Mouse (Mus musculus) intestine, embryonic 15.5 days (tissue): ENCODE measurements around the gene Tmem256. TPM values are rescaled to one million over a fixed set of nuclear protein-coding genes. Genes with fewer than 3 reads are reported as not detected.
A peak's percentile ranks its signal among the peaks of the same experiment; 100 is the strongest.
"Not testable (repeated sequence)": the region's sequence is repeated elsewhere in the genome, so short reads cannot be mapped to it uniquely, and the experiment has no call there.

Source experiments
- ATAC-seq: fragments of 200-750 bp; cut with Nextera tagmentation; 2 replicates; pipeline ENCODE4 v1.8.0; 2017; ENCODE audit warnings: moderate TSS enrichment, moderate library complexity
- H3K27ac ChIP-seq: fragments of 300-500 bp; sonication (generic); 2 replicates; pipeline ENCODE4 v1.5.1; 2015; ENCODE audit warnings: mild to moderate bottlenecking, inconsistent platforms
- H3K27me3 ChIP-seq: fragments of 300-500 bp; sonication (generic); replicated peaks from 2 replicates; pipeline ENCODE4 v1.6.1; 2015; ENCODE audit warnings: inconsistent platforms
- H3K36me3 ChIP-seq: fragments of 300-500 bp; sonication (generic); 2 replicates; pipeline ENCODE4 v1.6.1; 2015; ENCODE audit warnings: inconsistent platforms
- H3K4me1 ChIP-seq: fragments of 300-500 bp; sonication (generic); replicated peaks from 2 replicates; pipeline ENCODE4 v1.6.1; 2015; ENCODE audit warnings: inconsistent platforms
- H3K4me2 ChIP-seq: fragments of 300-500 bp; sonication (generic); replicated peaks from 2 replicates; pipeline ENCODE4 v1.6.1; 2015; ENCODE audit warnings: mild to moderate bottlenecking, inconsistent platforms
- H3K4me3 ChIP-seq: fragments of 300-500 bp; sonication (generic); replicated peaks from 2 replicates; pipeline ENCODE4 v1.5.1; 2015; ENCODE audit warnings: inconsistent platforms
- H3K9ac ChIP-seq: fragments of 300-500 bp; sonication (generic); 2 replicates; pipeline ENCODE4 v1.6.1; 2015; ENCODE audit warnings: inconsistent platforms
- H3K9me3 ChIP-seq: fragments of 300-500 bp; sonication (generic); 2 replicates; pipeline ENCODE4 v1.6.1; 2016; ENCODE audit warnings: inconsistent platforms
- WGBS: fragments of 180-500 bp; shearing (Covaris S2); methylation state at CpG from one replicate; pipeline ENCODE4 v1.1.7; 2015; 5-methylcytosine and 5-hydroxymethylcytosine counted together
- polyA plus RNA-seq: library from polyadenylated mRNA; unstranded; fragments of >200 nt; fragmentation: Nextera tagmentation; extraction: Ambion mirVana; gene quantifications from 2 replicates; pipeline ENCODE4 v1.2.1, GENCODE M21; 2015

The Tmem256 gene
- polyA plus RNA-seq, 1 experiment from 2014 or later: 442 TPM

DNA sequence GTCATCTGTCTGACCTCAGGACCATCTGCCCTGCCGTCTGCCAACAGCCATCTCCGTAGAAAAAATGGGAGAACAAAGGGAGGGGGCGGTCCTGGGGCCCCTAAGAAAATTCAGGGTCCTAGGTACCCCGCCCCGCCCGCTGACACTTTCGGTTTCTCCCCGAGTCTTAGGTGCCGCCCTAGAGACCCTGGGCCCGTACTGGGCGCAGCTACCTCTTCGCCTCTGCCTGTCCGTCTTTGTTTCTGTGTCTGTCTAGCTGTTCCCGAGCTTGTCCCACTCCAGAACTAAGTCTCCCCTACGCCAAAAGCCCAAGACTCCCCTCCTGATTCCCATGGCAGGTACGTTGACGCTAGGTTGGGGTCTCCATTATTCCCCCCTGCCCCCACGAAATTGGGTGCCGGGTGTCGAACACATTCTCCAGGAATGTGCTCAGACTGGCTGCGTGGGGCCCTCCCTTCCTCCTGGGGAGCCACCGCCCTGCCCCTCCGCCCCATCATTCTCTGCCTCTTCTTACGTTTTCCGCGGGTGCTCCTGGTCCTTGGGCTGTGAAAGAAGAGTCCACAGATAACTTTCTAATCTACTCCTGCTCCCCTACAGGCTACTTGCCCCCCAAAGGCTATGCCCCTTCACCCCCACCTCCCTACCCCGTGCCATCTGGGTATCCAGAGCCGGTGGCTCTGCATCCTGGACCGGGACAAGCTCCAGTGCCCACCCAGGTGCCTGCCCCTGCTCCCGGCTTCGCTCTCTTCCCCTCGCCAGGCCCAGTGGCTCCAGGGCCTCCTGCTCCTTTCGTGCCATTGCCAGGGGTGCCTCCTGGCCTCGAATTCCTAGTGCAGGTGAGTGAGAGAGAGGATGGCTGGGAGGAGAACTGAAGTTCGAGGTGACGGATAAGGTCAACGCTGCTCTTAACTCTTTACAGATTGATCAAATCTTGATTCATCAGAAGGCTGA is 8.7 kb downstream of the Tmem256 start:
- H3K27ac ChIP-seq: peak overlapping the region; percentile 94
- H3K4me3 ChIP-seq: peak overlapping the region; percentile 70
- H3K9me3 ChIP-seq: no peaks in the 10 kb centered on the region
- peak overlapping the region; percentile 90 for H3K4me2 ChIP-seq
- peaks cover 27% of the 10 kb centered on the region for H3K36me3 ChIP-seq
- 7% methylated on average over 37 of the region's 37 CpGs for WGBS
- H3K27me3 ChIP-seq: no peaks in the 10 kb centered on the region
- peak; percentile 67 for ATAC-seq
- H3K4me1 ChIP-seq: peaks cover 18% of the 10 kb centered on the region
- H3K9ac ChIP-seq: peak overlapping the region; percentile 75

DNA sequence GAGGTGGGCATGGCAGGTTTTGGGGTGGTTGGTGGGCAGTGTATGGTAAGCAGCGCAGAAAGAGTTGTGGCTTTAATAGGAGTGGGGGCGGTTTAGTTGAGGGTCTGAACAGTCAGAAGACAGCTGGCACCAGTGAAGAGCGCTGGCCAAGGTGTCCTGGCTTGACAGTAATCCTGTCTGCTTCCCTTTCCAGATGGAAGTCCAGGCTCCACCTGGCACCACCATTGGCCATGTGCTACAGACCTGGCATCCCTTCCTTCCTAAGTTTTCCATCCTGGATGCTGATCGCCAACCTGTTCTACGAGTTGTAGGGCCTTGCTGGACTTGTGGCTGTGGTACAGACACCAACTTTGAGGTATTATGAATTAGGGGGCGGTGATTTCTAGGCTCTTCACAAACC is 9.7 kb downstream of the Tmem256 start:
- H3K4me1 ChIP-seq: peaks cover 18% of the 10 kb centered on the region
- no peak overlapping the region for H3K9ac ChIP-seq
- H3K36me3 ChIP-seq: peaks cover 33% of the 10 kb centered on the region
- H3K27ac ChIP-seq: no peak overlapping the region
- no peaks in the 10 kb centered on the region for H3K27me3 ChIP-seq
- peak overlapping the region; percentile 70; the same call in 1 of the 2 replicates for H3K4me3 ChIP-seq
- H3K4me2 ChIP-seq: peak overlapping the region; percentile 90
- WGBS: 98% methylated on average over 6 of the region's 6 CpGs
- H3K9me3 ChIP-seq: no peaks in the 10 kb centered on the region
- ATAC-seq: no peak

DNA sequence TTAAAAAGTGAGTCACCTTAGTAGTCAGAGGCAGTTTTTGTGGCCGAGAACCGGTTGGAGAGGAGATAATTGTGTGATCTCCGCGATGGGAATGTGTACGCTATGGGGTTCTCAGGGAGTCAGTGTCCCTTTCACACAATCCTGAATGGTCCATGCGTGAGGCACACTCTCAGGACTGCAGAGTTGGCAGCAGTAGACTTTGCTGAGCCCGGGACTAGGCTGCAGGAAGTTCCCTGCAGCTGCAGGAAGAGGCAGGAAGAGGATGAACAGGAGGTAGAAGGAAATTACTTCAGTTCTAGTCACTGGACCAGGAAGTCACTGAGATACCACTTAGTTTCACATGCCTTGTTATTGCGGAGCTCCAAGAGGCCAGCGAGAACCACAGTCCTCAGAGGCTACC is 10.8 kb downstream of the Tmem256 start:
- no peak overlapping the region for H3K4me2 ChIP-seq
- H3K27me3 ChIP-seq: no peaks in the 10 kb centered on the region
- H3K9me3 ChIP-seq: no peaks in the 10 kb centered on the region
- peaks cover 33% of the 10 kb centered on the region for H3K36me3 ChIP-seq
- H3K27ac ChIP-seq: no peak overlapping the region
- 84% methylated on average over 9 of the region's 9 CpGs for WGBS
- peaks cover 18% of the 10 kb centered on the region for H3K4me1 ChIP-seq
- no peak overlapping the region for H3K9ac ChIP-seq
- ATAC-seq: no peak
- H3K4me3 ChIP-seq: no peak overlapping the region

DNA sequence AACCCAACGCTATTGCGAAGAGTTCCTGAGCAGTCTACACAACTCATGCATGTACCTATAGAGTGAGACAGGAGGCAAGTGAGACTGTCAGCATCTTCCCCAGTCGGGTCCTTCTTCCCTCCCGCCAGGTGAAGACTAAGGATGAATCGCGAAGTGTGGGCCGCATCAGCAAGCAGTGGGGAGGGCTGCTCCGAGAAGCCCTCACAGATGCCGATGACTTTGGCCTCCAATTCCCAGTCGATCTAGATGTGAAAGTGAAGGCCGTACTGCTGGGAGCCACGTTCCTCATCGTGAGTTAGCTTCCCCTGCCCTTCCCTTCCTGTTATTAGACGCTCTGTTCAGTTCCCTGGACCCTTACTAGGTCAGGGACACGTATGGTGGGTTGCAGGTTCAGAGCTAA is 11.6 kb downstream of the Tmem256 start:
- peaks cover 33% of the 10 kb centered on the region for H3K36me3 ChIP-seq
- no peak overlapping the region for H3K4me2 ChIP-seq
- ATAC-seq: no peak
- H3K9me3 ChIP-seq: no peaks in the 10 kb centered on the region
- H3K27me3 ChIP-seq: no peaks in the 10 kb centered on the region
- 88% methylated on average over 15 of the region's 15 CpGs for WGBS
- H3K27ac ChIP-seq: no peak overlapping the region
- H3K4me3 ChIP-seq: no peak overlapping the region
- H3K9ac ChIP-seq: no peak overlapping the region
- peaks cover 18% of the 10 kb centered on the region for H3K4me1 ChIP-seq

DNA sequence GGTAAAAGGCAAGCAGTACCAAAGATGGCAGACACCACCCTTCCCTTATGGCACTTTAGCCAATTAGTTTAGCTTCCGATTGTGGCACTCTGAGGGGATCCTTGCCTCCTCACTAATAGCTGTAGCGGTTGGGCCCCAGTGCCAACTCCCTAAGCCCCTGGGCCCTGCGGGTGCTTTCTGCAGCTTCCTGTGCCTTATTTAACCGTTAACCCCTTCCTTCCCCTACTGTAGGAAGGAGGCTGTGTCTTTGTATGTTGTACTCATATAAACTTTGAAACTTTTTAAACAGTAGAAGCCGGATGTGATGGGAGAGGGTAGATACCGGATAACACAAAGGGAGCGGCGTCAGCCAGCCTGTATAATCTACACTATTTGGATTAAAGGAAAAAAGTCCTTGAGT is 12.4 kb downstream of the Tmem256 start:
- H3K4me3 ChIP-seq: no peak overlapping the region
- no peak overlapping the region for H3K27ac ChIP-seq
- H3K36me3 ChIP-seq: peaks cover 33% of the 10 kb centered on the region
- H3K4me2 ChIP-seq: no peak overlapping the region
- no peaks in the 10 kb centered on the region for H3K9me3 ChIP-seq
- WGBS: 72% methylated on average over 8 of the region's 8 CpGs
- no peak overlapping the region for H3K9ac ChIP-seq
- no peak for ATAC-seq
- H3K4me1 ChIP-seq: peaks cover 15% of the 10 kb centered on the region
- H3K27me3 ChIP-seq: no peaks in the 10 kb centered on the region

DNA sequence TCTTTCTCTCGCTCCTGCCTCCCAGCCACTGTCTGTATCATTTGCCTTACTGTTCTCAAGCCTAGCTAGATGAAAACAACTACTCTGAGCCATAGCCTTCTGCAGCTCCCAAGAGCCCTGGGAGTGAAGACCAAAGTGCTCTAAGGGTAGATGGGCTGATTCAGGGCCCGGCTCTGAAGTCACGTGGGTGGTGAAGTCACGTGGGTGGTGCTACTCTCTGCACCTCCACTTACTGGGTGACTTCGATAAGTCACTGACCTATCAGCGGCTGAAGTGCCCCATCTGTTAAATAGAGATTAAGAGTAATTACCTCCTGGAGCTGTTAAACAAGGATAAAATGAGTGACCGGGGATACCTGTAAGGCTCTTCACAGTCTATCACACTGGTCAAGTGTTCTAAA is 15.7 kb downstream of the Tmem256 start:
- Histone ChIP-seq H3K4me3 (no peak overlapping the region), H3K9me3 (no peaks in the 10 kb centered on the region), H3K4me2 (no peak overlapping the region), H3K27me3 (peaks cover 10% of the 10 kb centered on the region), H3K9ac (no peak overlapping the region), H3K36me3 (peaks cover 33% of the 10 kb centered on the region), H3K27ac (no peak overlapping the region), H3K4me1 (no peaks in the 10 kb centered on the region)
- WGBS: 55% methylated on average over 7 of the region's 7 CpGs
- peak; percentile 67 for ATAC-seq

DNA sequence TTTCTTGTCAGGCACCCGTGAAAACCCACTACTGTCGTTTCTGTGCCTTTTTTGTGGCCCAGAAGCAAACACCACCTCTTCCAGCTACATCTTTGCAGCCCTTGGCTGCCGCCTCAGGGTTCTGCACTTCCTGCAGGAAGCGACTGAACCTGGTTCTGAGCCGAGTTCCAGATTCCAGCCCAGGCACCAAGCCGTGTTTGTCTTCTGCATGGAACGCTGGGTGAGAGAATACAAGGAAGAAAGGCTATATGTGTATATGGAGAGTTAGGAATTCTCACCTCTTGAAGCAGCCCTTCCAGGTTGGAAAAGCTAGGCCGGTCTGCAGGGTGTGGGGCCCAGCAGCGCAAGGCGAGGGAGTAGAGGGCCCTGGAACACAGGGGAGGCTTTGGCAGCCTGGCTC is 16.4 kb downstream of the Tmem256 start:
- no peak overlapping the region for H3K4me3 ChIP-seq
- no peak overlapping the region for H3K27ac ChIP-seq
- H3K4me2 ChIP-seq: no peak overlapping the region
- peaks cover 10% of the 10 kb centered on the region for H3K27me3 ChIP-seq
- WGBS: 82% methylated on average over 10 of the region's 10 CpGs
- no peak for ATAC-seq
- no peak overlapping the region for H3K9ac ChIP-seq
- H3K4me1 ChIP-seq: no peaks in the 10 kb centered on the region
- H3K36me3 ChIP-seq: peaks cover 28% of the 10 kb centered on the region
- H3K9me3 ChIP-seq: no peaks in the 10 kb centered on the region

DNA sequence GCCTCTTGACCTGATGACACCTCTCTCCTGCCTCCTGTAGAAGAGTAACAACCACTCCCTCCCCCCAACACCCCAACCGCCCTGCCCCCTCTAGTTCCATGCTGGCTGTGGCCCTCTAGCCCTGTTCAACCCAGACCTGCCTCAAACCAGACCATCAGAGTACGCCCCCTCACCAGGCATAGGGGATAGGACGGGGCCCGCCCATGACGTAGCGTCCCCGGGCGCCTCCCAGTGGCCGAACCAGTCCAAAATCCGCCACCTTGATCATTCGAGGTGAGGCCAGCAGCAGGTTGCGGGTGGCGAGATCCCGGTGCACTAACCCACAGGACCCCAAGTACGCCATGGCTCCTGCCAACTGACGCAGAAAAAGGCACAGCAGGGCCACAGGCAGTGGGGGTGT is 17.0 kb downstream of the Tmem256 start:
- 0 out of 2 replicates have a peak overlapping the region, but pooled peaks have one; percentile 20 for H3K4me2 ChIP-seq
- peaks cover 10% of the 10 kb centered on the region for H3K27me3 ChIP-seq
- H3K9me3 ChIP-seq: no peaks in the 10 kb centered on the region
- peaks cover 22% of the 10 kb centered on the region for H3K36me3 ChIP-seq
- H3K9ac ChIP-seq: no peak overlapping the region
- no peak for ATAC-seq
- WGBS: 36% methylated on average over 16 of the region's 16 CpGs
- no peaks in the 10 kb centered on the region for H3K4me1 ChIP-seq
- no peak overlapping the region for H3K4me3 ChIP-seq
- H3K27ac ChIP-seq: no peak overlapping the region

DNA sequence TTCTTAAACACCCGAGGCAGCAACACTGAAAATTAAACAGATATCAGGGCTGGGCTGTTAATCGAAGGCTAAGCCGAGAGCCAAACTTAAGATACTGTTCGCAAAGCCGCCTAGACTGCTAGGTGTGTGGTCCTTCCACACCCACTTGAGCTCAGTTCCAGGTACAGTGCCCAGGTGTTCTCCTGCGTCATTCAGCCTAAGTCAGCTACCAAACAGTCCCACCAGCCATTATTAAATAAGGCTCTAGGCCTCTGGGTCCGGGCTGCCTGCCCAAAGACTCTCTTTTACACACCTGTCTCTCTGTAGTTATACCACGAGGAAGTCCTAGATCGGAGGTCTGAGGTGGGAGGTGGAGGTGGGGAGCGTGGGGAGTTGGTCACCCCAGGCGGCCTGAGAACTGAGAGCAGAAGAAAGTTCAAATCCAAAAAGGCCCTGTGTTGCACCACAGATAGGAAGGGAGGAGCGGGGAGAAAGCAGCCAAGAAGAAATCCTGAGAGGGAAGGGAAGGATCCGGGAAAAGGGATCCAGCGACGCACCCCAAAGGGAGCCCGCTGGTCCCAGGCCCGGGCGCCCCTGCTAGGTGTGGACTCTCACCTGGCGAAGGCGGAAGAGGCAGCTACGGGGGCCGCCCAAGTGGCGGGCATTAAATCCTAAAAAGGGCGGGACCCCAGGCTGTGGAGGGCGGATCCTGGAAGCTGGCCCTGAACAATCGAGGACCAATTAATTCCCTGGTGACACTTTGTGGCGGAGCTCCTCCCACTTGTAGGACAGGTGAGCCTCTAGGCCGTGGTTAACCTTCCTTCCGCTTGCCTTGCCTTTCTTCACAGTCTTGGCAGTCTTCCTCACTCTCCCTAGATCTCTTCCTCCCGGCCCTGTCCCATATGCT is 20.0 kb downstream of the Tmem256 start, which contains the start of gene Tnk1:
TSS of gene Tnk1 (minus strand) at position 618 of the 886 bp plus-strand sequence.
- 14% methylated on average over 30 of the region's 30 CpGs for WGBS
- peak; percentile 90 for ATAC-seq
- H3K36me3 ChIP-seq: no peaks in the 10 kb centered on the region
- H3K4me1 ChIP-seq: no peaks in the 10 kb centered on the region
- H3K4me2 ChIP-seq: peak within 1 kb of the TSS; percentile 44
- H3K27ac ChIP-seq: peak within 1 kb of the TSS; percentile 79
- H3K9ac ChIP-seq: peak within 1 kb of the TSS; percentile 47
- peak within 1 kb of the TSS; percentile 40 for H3K4me3 ChIP-seq
- peaks cover 10% of the 10 kb centered on the region for H3K27me3 ChIP-seq
- no peaks in the 10 kb centered on the region for H3K9me3 ChIP-seq

DNA sequence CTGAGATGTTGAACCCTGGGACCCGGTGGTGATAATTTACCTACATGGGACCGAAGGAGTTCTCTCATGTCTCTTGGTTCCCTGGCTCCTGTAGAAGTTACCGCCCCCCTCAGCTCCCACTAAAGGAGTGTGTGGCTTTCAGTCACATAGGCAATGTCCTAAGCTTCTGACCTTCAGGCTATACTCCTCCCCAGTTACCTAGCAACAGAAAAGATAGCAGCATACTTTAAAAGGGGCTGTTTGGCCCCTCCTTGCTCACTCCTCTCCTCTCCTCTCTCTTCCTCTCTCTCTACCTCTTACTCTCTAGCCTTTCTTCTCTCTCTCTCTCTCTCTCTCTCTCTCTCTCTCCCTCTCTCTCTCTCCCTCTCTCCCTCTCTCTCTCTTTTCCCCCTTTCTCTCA is 25.4 kb downstream of the Tmem256 start:
- not testable (repeated sequence) for H3K9ac ChIP-seq, H3K4me3 ChIP-seq, H3K4me2 ChIP-seq, H3K27me3 ChIP-seq, H3K9me3 ChIP-seq, ATAC-seq, H3K36me3 ChIP-seq, H3K27ac ChIP-seq, H3K4me1 ChIP-seq
- WGBS: 66% methylated on average over 3 of the region's 3 CpGs

DNA sequence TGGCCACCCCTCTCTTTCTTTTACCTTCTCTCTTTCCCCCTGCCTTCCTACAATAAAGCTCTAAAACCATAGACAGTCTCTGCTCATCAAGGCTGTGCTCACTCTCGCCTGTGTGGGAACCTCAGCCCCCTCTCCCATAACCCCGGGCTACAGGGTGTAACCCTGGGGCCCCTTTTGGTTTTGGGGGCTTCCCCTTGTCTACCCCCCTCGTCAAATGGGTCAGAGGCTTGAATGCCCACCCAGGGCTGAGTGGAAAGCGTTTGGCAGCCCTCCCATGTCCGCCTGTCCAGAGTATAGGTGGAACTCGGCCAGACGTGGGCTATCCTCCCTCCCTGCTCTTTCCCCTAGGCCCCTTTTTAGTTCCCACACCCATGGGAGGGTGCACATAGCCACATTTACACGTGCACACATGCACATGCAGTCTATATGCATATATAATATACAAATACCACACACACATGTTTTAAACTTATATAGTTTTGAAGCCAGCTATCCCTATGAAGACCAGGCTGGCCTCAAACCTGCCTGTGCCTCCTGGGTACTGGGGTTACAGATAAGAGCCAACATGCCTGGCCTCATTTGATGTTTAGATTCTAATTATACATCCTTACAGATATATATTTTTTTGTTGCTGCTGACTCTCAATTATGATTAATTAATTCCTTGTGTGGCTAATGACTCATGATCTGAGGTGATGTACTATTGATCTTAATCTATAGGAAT is 26.0 kb downstream of the Tmem256 start:
- Histone ChIP-seq H3K9me3 (no peaks in the 10 kb centered on the region), H3K36me3 (no peaks in the 10 kb centered on the region), H3K4me3 (no peak overlapping the region), H3K27ac (no peak overlapping the region), H3K4me1 (no peaks in the 10 kb centered on the region), H3K4me2 (no peak overlapping the region), H3K9ac (no peak overlapping the region), H3K27me3 (no peaks in the 10 kb centered on the region)
- no peak for ATAC-seq
- WGBS: 47% methylated on average over 8 of the region's 8 CpGs

DNA sequence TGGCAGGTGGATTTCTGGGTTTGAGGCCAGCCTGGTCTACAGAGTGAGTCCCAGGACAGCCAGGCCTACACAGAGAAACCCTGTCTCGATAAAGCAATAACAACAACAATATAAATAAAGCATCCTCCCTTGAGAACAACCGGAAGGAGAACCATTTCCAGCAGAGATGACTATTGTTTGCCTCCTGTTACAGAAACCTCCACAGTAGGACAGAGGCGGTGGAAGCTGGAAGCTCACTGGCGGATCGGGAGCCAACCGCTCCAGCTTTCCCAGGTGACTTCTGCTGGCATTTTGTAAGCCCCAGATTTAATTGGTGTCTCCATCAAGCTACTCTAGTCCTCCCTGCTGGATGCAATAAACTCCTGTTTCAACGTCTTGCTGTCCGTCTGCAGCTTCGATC is 27.2 kb downstream of the Tmem256 start:
- WGBS: 82% methylated on average over 9 of the region's 9 CpGs
- no peak overlapping the region for H3K27ac ChIP-seq
- H3K9me3 ChIP-seq: no peaks in the 10 kb centered on the region
- no peak overlapping the region for H3K4me2 ChIP-seq
- no peak overlapping the region for H3K9ac ChIP-seq
- H3K4me3 ChIP-seq: no peak overlapping the region
- no peaks in the 10 kb centered on the region for H3K36me3 ChIP-seq
- no peaks in the 10 kb centered on the region for H3K27me3 ChIP-seq
- no peaks in the 10 kb centered on the region for H3K4me1 ChIP-seq
- no peak for ATAC-seq
